Mouse (Mus musculus) limb, embryonic 14.5 days (tissue): ENCODE measurements around the gene Gm4894. TPM values are rescaled to one million over a fixed set of nuclear protein-coding genes. Genes with fewer than 3 reads are reported as not detected.

Source experiments
- ATAC-seq: fragments of 200-750 bp; cut with Nextera tagmentation; 2 replicates; pipeline ENCODE4 v1.8.0; 2017; ENCODE audit warnings: low read depth, moderate number of reproducible peaks, moderate TSS enrichment; ENCODE audit not compliant: low FRiP score
- DNase-seq: peaks from one replicate; pipeline ENCODE4 v3.0.0-alpha.2; 2015; ENCODE audit warnings: low spot score
- H3K27ac ChIP-seq: fragments of 300-500 bp; sonication (generic); replicated peaks from 2 replicates; pipeline ENCODE4 v1.5.1; 2014; ENCODE audit warnings: low read depth, mild to moderate bottlenecking, low read length, moderate library complexity, mixed read lengths
- H3K27me3 ChIP-seq: fragments of 300-500 bp; sonication (generic); 2 replicates; pipeline ENCODE4 v1.6.1; 2014; ENCODE audit warnings: low read length, mixed read lengths; ENCODE audit not compliant: control insufficient read depth, insufficient read depth
- H3K36me3 ChIP-seq: fragments of 300-500 bp; sonication (generic); 2 replicates; pipeline ENCODE4 v1.6.1; 2014; ENCODE audit warnings: mild to moderate bottlenecking, low read length, moderate library complexity, mixed read lengths; ENCODE audit not compliant: control insufficient read depth, insufficient read depth
- H3K4me1 ChIP-seq: fragments of 300-500 bp; sonication (generic); 2 replicates; pipeline ENCODE4 v1.6.1; 2014; ENCODE audit warnings: antibody characterized with exemption, low read length, mixed read lengths; ENCODE audit not compliant: control insufficient read depth, insufficient read depth
- H3K4me2 ChIP-seq: fragments of 300-500 bp; sonication (generic); replicated peaks from 2 replicates; pipeline ENCODE4 v1.6.1; 2014; ENCODE audit warnings: low read depth, mild to moderate bottlenecking, low read length, moderate library complexity; ENCODE audit not compliant: severe bottlenecking
- H3K4me3 ChIP-seq: fragments of 300-500 bp; sonication (generic); replicated peaks from 2 replicates; pipeline ENCODE4 v1.5.1; 2014; ENCODE audit warnings: low read length
- H3K9ac ChIP-seq: fragments of 300-500 bp; sonication (generic); 2 replicates; pipeline ENCODE4 v1.6.1; 2014; ENCODE audit warnings: mild to moderate bottlenecking, low read depth, low read length, moderate library complexity; ENCODE audit not compliant: severe bottlenecking
- H3K9me3 ChIP-seq: fragments of 300-500 bp; sonication (generic); 2 replicates; pipeline ENCODE4 v1.6.1; 2016; ENCODE audit warnings: low read length; ENCODE audit not compliant: control insufficient read depth
- POLR2A ChIP-seq: fragments of 200-500 bp; IDR thresholded peaks from 2 replicates; pipeline ENCODE4 v1.8.0; 2012; ENCODE audit warnings: inconsistent platforms, mild to moderate bottlenecking, moderate library complexity, borderline replicate concordance; ENCODE audit not compliant: insufficient read depth, insufficient read length; ENCODE audit errors: extremely low read depth
- WGBS: fragments of 180-500 bp; shearing (Covaris S2); extraction: QIAGEN DNeasy Blood & Tissue Kit; methylation state at CpG from one replicate; pipeline ENCODE4 v1.1.7; 2014; 5-methylcytosine and 5-hydroxymethylcytosine counted together
- polyA plus RNA-seq, 2 experiments: library from polyadenylated mRNA; depleted of rRNA in 1 of 2; stranded (reverse) in 1 of 2; unstranded in 1 of 2; fragments of >200 nt; fragmentation: Nextera tagmentation in 1 of 2; extraction: Ambion mirVana in 1 of 2; gene quantifications; 2 replicates each; pipeline versions ENCODE4 v1.2.1 to v1.2.3; 2012 to 2014

Gene Gm4894
- polyA plus RNA-seq, 2 experiments: not detected

GRCm38 (mm10) chr9:49275976-49276375 is 25.6 kb downstream of the Gm4894 start:
- Histone ChIP-seq H3K4me2 (no peak overlapping the region), H3K9me3 (no peaks in the 10 kb centered on the region), H3K36me3 (no peaks in the 10 kb centered on the region), H3K4me3 (no peak overlapping the region), H3K27ac (no peak overlapping the region), H3K4me1 (no peaks in the 10 kb centered on the region), H3K9ac (no peak overlapping the region), H3K27me3 (no peaks in the 10 kb centered on the region)
- 37% methylated on average over 4 of the region's 4 CpGs for WGBS
- ATAC-seq: peak; percentile 80
- no peak for TF ChIP-seq POLR2A
- peak; percentile 73 for DNase-seq

- Histone ChIP-seq H3K36me3 (no peaks in the 10 kb centered on the region), H3K4me2 (no peak overlapping the region), H3K27ac (no peak overlapping the region), H3K4me1 (no peaks in the 10 kb centered on the region), H3K9me3 (no peaks in the 10 kb centered on the region), H3K27me3 (no peaks in the 10 kb centered on the region), H3K4me3 (no peak overlapping the region), H3K9ac (no peak overlapping the region)
- WGBS: 84% methylated on average over 11 of the region's 11 CpGs
- no peak for TF ChIP-seq POLR2A
- ATAC-seq: no peak
- no peak for DNase-seq
Observed at GRCm38 (mm10) chr9:49276542-49277334, 26.4 kb downstream of the Gm4894 start.

- ATAC-seq (no peak), DNase-seq (no peak)
- Histone ChIP-seq H3K36me3 (no peaks in the 10 kb centered on the region), H3K27ac (no peak overlapping the region), H3K27me3 (no peaks in the 10 kb centered on the region), H3K9me3 (no peaks in the 10 kb centered on the region), H3K9ac (no peak overlapping the region), H3K4me2 (no peak overlapping the region), H3K4me1 (no peaks in the 10 kb centered on the region), H3K4me3 (no peak overlapping the region)
- no peak for TF ChIP-seq POLR2A
- WGBS: 83% methylated on average over 1 of the region's 1 CpGs
Observed at GRCm38 (mm10) chr9:49295101-49295500, 44.8 kb downstream of the Gm4894 start.

- no peak overlapping the region for H3K4me2 ChIP-seq
- H3K4me3 ChIP-seq: no peak overlapping the region
- H3K27ac ChIP-seq: no peak overlapping the region
- H3K9me3 ChIP-seq: no peaks in the 10 kb centered on the region
- ATAC-seq (no peak), DNase-seq (no peak)
- no peaks in the 10 kb centered on the region for H3K4me1 ChIP-seq
- WGBS: 68% methylated on average over 3 of the region's 3 CpGs
- TF ChIP-seq POLR2A: no peak
- no peaks in the 10 kb centered on the region for H3K27me3 ChIP-seq
- no peak overlapping the region for H3K9ac ChIP-seq
- no peaks in the 10 kb centered on the region for H3K36me3 ChIP-seq
Observed at GRCm38 (mm10) chr9:49307576-49307975, 57.2 kb downstream of the Gm4894 start.

- Histone ChIP-seq H3K9me3 (no peaks in the 10 kb centered on the region), H3K4me3 (no peak overlapping the region), H3K4me2 (no peak overlapping the region), H3K27me3 (no peaks in the 10 kb centered on the region), H3K36me3 (no peaks in the 10 kb centered on the region), H3K27ac (no peak overlapping the region), H3K9ac (no peak overlapping the region), H3K4me1 (no peaks in the 10 kb centered on the region)
- no peak for TF ChIP-seq POLR2A
- no peak for DNase-seq
- WGBS: 54% methylated on average over 4 of the region's 4 CpGs
- ATAC-seq: no peak
Observed at GRCm38 (mm10) chr9:49310821-49311220, 60.5 kb downstream of the Gm4894 start.
